Mouse (Mus musculus) v-Abl transformed pro-B cells (cell line): ENCODE data around the gene Nmnat1.

Source experiments
- in situ Hi-C, 2 experiments: fragments of 400-800 bp; cut with MboI; formaldehyde crosslinking; loops; one replicate each; pipeline ENCODE4 v1.15.1; 2025; ENCODE audit not compliant: unreplicated experiment in 2 of 2

Gene Nmnat1

DNA sequence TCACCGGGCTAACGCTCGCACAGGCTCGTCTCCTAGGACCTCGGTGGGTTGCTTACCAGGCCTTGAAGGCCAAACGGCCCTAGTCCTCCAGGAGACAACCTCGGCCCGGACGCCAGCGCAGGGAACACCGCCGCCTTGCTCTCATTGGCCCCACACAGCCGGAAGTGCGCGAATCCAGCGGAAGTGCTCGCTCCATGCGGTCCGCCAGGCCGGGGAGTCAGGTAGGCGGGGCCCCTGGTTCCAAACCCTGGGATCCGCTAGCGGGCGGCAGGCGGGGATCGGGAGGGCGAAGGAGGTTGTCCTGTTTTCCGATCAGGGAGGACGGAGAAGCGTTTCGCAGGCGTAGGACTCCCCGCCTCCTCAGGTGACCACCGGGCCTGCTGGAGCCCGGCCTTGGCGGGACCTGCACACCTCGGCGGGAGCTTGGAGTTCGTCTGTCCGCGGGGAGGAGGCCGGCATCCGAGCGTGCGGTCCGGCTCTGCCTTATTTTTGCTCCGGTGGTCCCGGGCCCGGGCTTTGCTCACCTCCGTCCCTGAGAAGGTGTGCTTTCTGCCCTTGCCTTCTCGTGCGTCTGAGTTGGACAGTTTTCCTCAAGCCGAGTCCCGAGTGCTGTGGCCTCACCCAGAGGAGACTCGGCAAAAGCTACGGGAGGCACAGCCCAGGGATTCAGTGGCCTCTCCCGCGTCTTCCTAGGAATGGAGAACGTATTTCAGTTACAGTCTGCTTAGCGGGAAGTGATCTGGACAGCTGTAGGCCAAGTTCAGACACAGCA is at the start of gene Nmnat1, which contains the start of gene Lzic:
TSS of gene Nmnat1 (minus strand) at position 150 of the 772 bp plus-strand sequence.
TSS of gene Lzic (plus strand) at position 177 of the 772 bp plus-strand sequence.
- in situ Hi-C loops = no loop called here

DNA sequence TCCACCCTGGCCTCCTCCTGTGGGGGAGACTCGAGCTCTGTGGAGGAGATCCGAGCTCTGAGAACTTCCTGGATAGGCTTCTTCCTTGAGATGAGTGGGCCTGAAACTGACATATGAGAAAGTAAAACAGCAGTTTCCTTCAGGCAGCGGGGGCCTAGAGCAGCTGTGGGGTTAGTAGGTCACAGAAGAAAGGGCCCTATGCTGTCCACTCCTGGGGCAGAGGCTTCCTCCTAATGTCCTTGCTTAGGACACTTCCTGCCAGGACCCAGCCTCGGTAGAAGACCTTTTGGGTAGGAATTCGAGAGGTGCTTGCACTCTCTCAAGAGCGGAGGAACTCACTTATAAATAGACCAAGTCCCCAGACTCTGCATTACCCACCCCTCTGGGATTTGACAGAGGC is 44.7 kb upstream of the Nmnat1 start:
- in situ Hi-C loops = loop anchor here in 1 of 2 experiments (25.0 kb wide), 1 partner anchor 792 kb away; no protein-coding TSS in a partner anchor

DNA sequence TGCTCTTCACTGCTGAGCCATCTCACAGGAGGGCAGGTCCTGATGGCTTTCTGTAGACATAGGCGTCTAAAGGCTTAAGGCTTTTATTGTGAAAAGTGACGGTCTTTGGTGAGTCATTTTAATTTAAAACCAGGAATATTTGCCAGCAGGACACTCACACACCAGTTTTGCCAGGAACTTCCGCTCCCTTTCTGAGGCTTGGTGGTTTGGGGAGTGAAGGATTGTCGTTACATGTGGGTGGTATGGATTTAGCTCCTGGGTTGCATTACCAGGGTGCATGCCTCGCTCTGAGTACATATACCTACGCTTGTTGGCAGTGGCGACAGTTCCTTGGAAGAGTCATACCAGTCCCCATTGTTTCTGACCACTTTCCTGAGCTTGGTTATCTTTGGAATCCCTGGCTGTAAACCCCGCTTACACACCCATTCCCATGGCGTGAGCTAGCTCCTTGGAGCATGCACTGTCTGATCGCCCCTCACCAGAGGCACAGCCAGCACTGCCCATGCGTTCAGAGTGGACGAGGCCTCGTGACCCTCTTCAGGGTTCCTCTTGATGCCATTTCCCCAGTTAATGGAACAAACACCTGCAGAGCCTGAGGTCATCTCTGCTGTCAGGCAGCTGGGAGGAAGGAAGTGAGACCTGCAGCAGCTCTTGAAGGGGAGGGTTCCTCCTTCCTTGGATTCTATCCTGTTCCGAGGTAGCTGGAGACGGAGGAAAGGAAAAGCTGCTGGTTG is 42.8 kb upstream of the Nmnat1 start:
- in situ Hi-C loops = loop anchor here in 1 of 2 experiments (25.0 kb wide), 1 partner anchor 790 kb away; no protein-coding TSS in a partner anchor

DNA sequence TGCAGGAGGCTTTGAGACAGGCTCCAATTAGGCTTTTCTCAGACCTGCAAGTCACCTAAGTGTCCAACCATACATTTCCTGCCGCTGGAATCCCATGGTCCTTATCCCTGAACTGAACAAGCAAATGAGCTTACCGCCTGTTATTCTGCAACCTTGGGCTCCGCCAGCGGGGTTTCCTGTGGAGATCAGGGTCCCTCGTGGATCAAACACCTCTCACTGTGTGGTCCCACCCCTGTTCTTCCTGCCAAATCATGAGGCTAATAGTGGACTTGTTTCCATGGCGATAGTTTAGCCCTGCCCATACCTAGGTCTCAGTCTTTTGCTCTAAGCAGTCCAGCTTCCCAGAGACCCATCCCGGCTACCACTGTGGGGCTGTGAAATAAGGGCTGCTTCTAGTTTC is 41.3 kb upstream of the Nmnat1 start:
- in situ Hi-C loops = loop anchor here in 1 of 2 experiments (25.0 kb wide), 1 partner anchor 789 kb away; no protein-coding TSS in a partner anchor

DNA sequence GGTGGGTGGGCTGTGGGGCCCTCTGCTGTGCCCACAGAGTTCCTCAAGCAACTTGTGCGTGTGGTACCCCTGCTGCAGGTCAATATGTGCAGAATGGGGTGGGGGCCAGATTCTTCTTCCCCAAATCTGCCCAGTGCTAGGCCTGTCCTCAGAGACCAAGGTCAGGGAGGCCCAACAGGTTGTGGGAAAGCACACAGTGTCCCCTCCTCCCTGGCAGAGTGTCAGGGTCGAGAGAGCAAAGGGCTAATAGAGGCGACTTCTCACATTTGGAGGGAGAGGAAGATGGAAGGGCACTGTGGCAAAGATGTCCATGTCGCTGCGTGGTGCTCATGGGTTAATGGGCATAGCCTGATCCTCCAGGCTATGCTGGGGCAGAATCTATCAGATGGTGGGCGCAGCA is 40.8 kb upstream of the Nmnat1 start:
- in situ Hi-C loops = loop anchor here in 1 of 2 experiments (25.0 kb wide), 1 partner anchor 789 kb away; no protein-coding TSS in a partner anchor

DNA sequence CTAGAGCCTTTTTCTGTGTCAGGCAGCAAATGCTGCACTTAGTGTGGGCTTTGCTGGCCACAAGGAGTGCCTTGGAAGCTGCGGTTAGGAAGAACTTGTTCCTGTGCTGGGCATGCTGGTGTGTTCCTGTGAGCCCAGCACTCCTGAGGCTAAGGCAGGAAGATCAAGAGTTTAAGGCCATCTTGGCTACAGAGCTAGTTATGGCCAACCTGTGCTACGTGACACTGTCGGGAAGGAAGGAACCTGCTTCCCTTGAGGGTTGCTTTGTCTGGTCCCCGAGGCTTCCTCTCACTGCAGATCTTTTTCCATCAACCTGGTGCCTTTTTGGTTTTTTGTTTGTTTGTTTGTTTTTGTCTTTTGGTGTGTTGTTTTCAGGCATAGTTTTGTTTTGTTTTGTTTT is 40.2 kb upstream of the Nmnat1 start:
- in situ Hi-C loops = loop anchor here in 1 of 2 experiments (25.0 kb wide), 1 partner anchor 788 kb away; no protein-coding TSS in a partner anchor

DNA sequence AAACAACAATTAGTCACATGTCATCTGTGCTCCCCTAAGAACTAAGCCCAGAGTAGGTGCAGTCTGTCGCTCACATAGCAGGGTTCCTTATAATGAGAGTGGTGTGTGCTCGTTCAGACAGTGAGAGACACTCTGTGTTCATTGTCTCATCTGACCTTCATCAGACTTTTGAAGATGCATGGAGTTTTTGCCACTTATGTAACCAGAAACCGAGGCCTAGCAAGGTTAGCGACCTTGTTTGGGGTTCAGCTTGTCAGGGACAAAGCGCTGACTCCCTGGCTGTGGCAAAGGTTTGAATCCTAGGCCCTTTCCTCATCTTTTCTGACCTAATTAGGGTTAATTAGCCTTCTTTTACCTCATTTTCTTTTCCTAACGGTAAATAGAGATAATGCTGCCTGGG is 39.0 kb upstream of the Nmnat1 start:
- in situ Hi-C loops = no loop called here

DNA sequence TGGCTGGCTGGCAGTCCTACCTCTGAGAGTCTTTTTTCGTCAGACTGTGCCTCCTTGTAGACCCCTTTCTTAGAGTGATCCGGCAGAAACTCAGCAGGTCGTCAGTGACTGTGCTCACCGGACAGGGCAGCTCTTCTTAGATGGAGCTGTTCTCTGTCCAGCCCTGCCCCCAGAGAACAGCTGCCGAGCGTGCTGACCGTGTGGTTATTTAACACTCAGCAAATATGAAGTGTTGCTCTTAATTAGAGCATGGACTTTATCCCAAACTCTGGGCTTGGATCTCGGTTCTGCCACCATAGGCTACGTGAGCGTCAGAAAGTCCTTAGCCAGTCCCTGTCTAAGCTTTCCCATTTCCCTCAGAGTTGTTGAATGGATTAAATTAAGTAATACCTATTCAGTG is 36.3 kb upstream of the Nmnat1 start:
- in situ Hi-C loops = no loop called here

DNA sequence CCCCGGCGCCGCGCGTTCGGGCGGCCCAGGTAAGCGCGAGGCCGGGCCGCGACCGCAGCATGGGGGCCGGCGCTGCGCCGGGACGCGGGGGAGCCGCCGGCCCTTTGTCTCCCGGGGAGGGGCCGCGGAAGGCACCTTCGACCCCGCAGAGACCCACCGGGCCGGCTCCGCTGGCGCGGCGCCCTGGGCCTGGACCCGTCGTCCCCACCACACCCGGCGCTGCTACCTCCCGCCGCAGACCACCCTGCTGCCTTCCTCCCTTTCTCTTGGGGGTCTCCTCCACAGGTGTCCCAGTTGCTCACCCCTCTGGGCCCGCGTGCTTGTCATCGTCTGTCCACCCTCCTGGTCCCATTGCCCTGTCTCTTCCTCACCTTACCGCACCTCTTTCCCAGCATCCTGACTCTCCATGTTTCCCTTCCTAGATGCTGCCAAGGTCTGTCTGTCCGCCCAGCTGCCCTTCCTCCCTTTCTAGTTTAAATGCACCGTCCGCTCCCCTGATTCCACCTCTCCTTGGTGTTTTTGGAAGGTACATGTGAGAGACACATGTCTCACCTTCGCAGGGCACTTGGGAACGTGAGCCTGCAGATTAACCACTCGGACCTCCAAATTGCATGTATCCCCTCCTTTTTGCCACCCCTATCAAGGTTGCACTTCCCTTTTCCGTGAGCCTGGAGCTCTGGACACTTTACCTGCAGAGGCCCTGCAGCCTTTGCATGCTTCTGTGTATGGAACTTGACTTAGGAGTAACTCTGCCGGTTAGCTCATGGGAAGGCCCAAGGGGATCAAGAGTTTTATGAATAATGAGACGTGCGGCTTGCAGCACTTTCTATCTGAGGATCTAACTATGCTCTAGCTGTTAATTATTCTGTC is 33.6 kb upstream of the Nmnat1 start:
- in situ Hi-C loops = no loop called here

DNA sequence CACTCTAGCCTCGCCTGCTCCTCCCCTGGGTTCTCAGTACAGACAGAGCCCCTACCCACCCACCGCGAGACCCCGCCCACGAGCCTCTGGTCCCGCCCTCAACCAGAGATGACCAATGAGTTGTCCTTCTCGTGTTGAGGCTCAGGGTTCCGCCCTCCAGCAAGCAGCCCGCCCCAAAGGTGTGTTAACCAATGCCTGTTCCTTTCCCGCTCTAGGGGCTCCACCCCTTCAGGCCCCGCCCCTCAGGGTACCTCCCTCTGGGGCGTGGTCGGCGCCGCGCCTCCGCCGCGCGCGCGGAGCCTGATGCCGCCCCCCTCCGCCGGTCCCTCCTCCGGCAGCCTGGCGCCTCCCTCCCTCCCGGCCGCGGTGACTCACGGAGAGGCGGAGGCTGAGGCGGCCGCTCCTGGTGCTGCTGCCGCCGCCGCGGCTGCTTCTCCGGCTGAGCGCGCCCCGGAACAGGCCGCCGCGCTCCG is 32.9 kb upstream of the Nmnat1 start, which contains the start of gene Ctnnbip1:
TSS of gene Ctnnbip1 (plus strand) at position 369 of the 473 bp plus-strand sequence.
- in situ Hi-C loops = no loop called here

DNA sequence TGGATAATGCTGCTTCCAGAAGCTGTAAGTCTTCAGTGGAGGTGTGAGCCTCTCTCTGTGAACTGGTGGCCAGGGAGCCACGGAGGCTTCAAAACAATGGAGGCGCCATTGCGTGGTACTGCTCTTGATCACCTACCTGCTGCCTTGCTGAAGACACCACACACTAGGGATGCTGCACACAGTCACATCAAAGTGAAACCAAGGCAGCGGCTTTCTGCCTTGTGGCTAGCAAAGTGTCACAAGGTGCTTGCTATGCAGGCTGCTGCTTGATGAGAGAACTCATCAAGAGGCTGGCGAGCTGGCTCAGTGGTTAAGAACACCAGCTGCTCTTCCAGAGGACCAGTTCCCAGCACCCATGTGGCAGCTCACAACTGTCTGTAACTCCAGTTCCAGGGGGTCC is 30.7 kb upstream of the Nmnat1 start:
- in situ Hi-C loops = no loop called here

DNA sequence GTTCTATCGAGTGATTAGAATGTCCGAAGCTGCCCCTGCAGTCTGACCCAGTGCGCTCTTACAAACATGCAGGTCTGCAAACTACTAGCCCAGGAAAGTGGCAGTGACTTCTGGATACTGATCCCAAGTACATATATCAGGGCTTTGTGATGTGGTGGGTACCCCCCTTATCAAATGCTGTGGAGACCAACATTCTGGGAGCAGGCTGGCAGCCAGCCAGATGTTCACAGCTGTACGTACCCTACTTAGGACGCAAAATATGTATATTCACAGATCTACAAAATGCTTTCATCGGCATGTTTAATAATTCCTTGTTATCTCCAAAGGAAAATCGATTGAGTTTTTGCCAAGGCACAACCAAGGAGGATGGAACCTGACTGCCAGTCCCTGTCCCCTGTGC is 27.1 kb upstream of the Nmnat1 start:
- in situ Hi-C loops = no loop called here

DNA sequence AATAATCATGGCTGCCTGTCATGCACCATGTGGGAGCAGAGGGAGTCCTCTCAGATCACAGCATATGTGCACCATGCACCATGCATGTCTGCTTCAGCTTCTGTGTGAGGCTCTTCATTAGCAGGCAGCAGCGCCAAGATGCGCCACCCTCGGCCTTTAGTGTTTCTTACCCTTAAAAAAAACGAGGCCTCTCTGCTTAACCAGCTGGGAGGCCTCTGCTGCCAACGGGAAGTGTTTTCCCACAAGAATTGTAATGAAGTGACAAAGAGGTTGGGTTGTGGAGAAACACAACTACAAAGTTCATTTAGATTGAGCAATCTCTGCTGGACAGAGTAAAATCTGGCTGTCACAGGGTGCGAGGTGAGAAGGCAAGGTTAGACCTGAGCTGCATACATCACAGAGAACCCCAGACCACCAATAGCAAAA is 26.2 kb upstream of the Nmnat1 start:
- in situ Hi-C loops = no loop called here

DNA sequence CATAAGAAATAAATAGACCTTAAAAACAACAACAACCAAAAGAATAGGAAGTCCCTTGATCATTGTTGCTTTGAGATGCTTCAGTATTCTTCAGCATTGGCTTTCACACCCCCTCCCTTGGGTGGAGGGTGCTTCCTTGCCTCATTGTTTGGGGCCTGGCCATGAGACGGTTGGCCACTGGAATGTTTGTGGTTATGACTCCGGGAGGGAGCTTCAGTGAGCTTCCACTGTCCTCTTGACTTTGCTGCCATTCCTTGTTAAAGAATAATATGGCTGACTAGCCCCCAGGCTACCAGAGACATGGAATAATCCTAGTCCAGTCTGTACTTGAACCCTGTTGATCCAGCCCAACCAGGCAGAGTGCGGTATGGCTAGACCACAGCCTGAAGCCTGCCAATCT is 21.9 kb upstream of the Nmnat1 start:
- in situ Hi-C loops = no loop called here

DNA sequence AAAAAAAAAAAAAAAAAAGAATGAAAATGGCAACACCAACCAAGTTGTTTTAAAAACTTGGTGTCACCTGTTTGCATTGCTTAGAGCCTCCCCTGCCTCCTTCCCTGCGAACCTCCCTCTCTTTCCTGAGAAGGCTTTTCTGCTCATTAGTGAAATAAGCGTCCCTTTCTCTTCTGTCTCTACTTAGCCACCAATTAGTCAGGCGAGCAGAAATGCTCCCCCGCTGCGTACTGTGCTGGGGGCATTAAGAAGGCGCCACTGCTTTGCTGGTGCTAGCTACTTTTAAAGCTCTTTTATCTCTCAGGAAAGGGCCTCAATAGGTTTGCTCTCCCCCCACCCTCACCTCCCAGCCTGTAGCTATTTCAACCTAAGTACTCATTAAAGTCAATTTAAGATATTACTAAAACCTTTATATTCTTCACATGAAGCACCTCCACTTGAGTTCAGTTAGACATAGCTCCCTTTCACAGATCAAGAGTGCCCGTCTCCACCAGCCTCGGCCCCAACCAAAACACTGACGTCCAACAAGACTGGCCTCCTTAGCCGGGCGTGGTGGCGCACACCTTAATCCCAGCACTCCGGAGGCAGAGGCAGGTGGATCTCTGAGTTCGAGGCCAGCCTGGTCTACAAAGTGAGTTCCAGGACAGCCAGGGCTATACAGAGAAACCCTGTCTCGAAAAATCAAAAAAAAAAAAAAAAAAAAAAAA is 20.4 kb upstream of the Nmnat1 start:
- in situ Hi-C loops = no loop called here

DNA sequence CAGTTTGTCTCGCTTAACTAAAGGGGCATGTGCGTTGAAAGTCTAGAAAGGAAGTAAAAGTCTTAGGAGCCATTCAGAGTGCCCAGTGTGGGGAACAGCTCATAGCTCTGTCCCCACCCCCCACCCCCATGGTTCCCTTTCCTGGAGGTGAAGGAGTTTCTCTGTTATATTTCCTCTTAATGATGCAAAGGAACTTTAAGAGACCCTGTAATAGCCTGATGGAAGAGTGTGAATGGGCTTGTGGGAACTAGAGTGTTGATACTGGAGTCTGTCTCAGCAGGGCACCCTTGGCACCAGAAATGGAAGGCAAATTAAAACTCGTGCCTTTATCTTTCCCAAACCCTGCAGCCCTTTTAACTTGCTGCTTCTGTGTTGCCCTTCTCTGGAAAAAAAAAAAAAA is 19.9 kb upstream of the Nmnat1 start:
- in situ Hi-C loops = no loop called here

DNA sequence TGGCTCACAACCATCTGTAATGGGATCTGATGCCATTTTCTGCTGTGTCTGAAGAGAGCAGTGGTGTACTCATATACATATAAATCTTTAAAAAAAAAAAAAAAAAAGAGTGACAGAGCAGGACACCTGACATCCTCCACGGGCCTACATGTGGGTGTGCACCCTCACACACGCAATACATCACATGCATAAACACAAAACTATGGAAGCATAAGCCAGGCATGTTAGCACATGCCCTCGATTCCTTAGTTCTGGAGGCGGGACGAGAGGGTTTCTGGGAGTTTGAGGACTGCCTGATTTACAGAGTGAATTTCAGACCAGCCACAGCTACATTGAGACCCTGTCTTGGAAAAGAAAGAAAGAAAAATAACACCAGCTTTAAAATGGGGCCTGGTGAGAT is 19.4 kb upstream of the Nmnat1 start:
- in situ Hi-C loops = no loop called here

DNA sequence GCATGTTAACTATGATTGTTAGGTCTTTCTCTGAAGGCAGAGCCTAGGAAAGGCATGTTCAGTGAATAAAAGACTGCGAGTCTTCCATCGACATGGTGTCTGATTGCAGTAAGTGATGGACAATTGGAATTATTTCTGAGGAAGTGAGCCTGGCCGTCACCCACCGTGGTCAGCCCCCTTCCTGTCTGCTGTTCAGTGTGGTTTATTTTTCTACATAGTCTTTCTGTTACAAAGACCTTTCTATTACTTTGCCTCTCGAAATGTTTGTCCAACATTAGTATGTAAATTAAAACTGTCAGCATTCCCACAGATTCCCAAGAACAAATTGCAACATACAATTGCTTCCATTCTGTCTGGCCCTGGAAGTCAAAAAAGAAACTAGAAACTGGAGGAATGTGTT is 14.8 kb upstream of the Nmnat1 start:
- in situ Hi-C loops = no loop called here

DNA sequence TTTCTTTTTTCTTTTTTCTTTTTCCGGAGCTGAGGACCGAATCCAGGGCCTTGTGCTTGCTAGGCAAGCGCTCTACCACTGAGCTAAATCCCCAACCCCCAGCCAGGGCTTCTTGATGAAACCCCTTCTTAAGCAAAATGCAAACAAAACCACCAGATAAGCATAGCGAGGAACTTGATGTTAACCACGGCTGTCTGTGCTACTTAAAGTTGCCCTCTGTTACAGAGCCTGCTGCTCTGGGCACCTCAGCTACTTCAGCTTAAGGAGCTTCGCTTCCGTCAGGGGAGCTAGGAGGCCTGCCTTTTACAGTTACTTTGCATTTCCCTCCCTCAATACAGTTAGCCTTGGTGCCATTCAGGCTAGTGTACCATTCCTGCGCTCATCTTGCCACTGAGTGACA is 13.9 kb upstream of the Nmnat1 start:
- in situ Hi-C loops = no loop called here

DNA sequence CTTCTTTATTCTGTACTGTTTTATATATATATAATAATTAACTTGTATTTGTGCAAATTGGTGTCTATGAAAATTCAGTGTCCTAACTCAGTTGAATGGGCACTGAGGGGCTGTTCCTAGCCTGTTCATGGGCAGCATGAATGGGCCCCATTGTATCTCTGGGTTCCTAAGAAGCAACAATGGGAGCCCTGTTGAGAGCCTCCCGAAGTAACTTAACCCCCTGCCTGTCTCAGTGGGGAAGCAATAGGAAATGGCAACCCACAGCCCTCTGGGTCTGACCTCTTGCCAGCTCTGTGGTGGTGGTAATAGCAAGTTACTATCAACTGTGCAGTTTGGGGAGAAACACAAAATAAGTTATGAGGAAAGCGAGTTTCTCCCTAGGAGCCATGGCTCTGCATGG is 11.6 kb upstream of the Nmnat1 start:
- in situ Hi-C loops = no loop called here
